Mouse (Mus musculus): ENCODE measurements at regions not wholly inside any gene's neighbourhood (a gene's known extent, or its start where the extent isn't known, plus 50 kb on each side); places are given as distances from the start of the nearest gene placed in this dataset.

- no peak overlapping the region for H3K4me3 ChIP-seq (replicated peaks; ENCODE audit: low read length)
- 85% methylated on average over 8 of the region's 8 CpGs for WGBS
- H3K9ac ChIP-seq (replicated peaks; ENCODE audit: low read depth, low read length): no peak overlapping the region
- H3K4me2 ChIP-seq (ENCODE audit: low read length): no peak overlapping the region
- no peaks in the 10 kb centered on the region for H3K36me3 ChIP-seq (ENCODE audit: control insufficient read depth, insufficient read depth)
- H3K4me1 ChIP-seq (replicated peaks; ENCODE audit: control insufficient read depth, insufficient read depth, low read length): peaks cover 15% of the 10 kb centered on the region
- peak overlapping the region; percentile 62 for H3K27ac ChIP-seq (ENCODE audit: low read length)
- ATAC-seq: no peak
- H3K9me3 ChIP-seq (ENCODE audit: control insufficient read depth, low read length): 0 out of 2 replicates have a peak, but pooled peaks cover 2% of the 10 kb centered on the region
- no peaks in the 10 kb centered on the region for H3K27me3 ChIP-seq (replicated peaks; ENCODE audit: control insufficient read depth, insufficient read depth, low read length)
These were observed 278.1 kb upstream of the Kcnab2 start for GRCm38 (mm10) chr4:152755756-152756155.

GRCm38 (mm10) chr4:152744366-152744765 lies 266.7 kb upstream of the Kcnab2 start:
- Histone ChIP-seq H3K9ac (replicated peaks; ENCODE audit: low read depth, low read length) (no peak overlapping the region), H3K4me2 (ENCODE audit: low read length) (no peak overlapping the region)
- no peak for ATAC-seq

GRCm38 (mm10) chr4:152733017-152733416 lies 255.3 kb upstream of the Kcnab2 start:
- 91% methylated on average over 2 of the region's 2 CpGs for WGBS
- H3K27ac ChIP-seq (ENCODE audit: low read length): no peak overlapping the region
- H3K4me2 ChIP-seq (ENCODE audit: low read length): no peak overlapping the region
- H3K9me3 ChIP-seq (ENCODE audit: control insufficient read depth, low read length): no peaks in the 10 kb centered on the region; the same call in 1 of the 2 replicates
- H3K36me3 ChIP-seq (ENCODE audit: control insufficient read depth, insufficient read depth): no peaks in the 10 kb centered on the region
- H3K4me1 ChIP-seq (replicated peaks; ENCODE audit: control insufficient read depth, insufficient read depth, low read length): 0 out of 2 replicates have a peak, but pooled peaks cover 4% of the 10 kb centered on the region
- H3K4me3 ChIP-seq (replicated peaks; ENCODE audit: low read length): no peak overlapping the region
- ATAC-seq: no peak
- H3K27me3 ChIP-seq (replicated peaks; ENCODE audit: control insufficient read depth, insufficient read depth, low read length): no peaks in the 10 kb centered on the region
- H3K9ac ChIP-seq (replicated peaks; ENCODE audit: low read depth, low read length): no peak overlapping the region

More at GRCm38 (mm10) chr4:152744366-152744765, 266.7 kb upstream of the Kcnab2 start:
- H3K27me3 ChIP-seq (replicated peaks; ENCODE audit: control insufficient read depth, insufficient read depth, low read length): no peaks in the 10 kb centered on the region
- 12% methylated on average over 11 of the region's 11 CpGs for WGBS
- H3K36me3 ChIP-seq (ENCODE audit: control insufficient read depth, insufficient read depth): no peaks in the 10 kb centered on the region
- no peak overlapping the region for H3K27ac ChIP-seq (ENCODE audit: low read length)
- H3K9me3 ChIP-seq (ENCODE audit: control insufficient read depth, low read length): no peaks in the 10 kb centered on the region
- no peak overlapping the region for H3K4me3 ChIP-seq (replicated peaks; ENCODE audit: low read length)
- H3K4me1 ChIP-seq (replicated peaks; ENCODE audit: control insufficient read depth, insufficient read depth, low read length): peaks cover 12% of the 10 kb centered on the region

GRCm38 (mm10) chr4:152731988-152732387 lies 254.3 kb upstream of the Kcnab2 start:
- no peaks in the 10 kb centered on the region for H3K36me3 ChIP-seq (ENCODE audit: control insufficient read depth, insufficient read depth)
- 0 out of 2 replicates have a peak, but pooled peaks cover 4% of the 10 kb centered on the region for H3K4me1 ChIP-seq (replicated peaks; ENCODE audit: control insufficient read depth, insufficient read depth, low read length)
- no peak overlapping the region for H3K27ac ChIP-seq (ENCODE audit: low read length)
- WGBS: 59% methylated on average over 10 of the region's 10 CpGs
- no peak overlapping the region for H3K9ac ChIP-seq (replicated peaks; ENCODE audit: low read depth, low read length)
- peak; percentile 65 for ATAC-seq
- H3K4me3 ChIP-seq (replicated peaks; ENCODE audit: low read length): no peak overlapping the region
- no peaks in the 10 kb centered on the region; the same call in 1 of the 2 replicates for H3K9me3 ChIP-seq (ENCODE audit: control insufficient read depth, low read length)
- H3K4me2 ChIP-seq (ENCODE audit: low read length): no peak overlapping the region
- no peaks in the 10 kb centered on the region for H3K27me3 ChIP-seq (replicated peaks; ENCODE audit: control insufficient read depth, insufficient read depth, low read length)

GRCm38 (mm10) chr4:152731082-152731720 lies 253.5 kb upstream of the Kcnab2 start:
- no peaks in the 10 kb centered on the region; the same call in 1 of the 2 replicates for H3K9me3 ChIP-seq (ENCODE audit: control insufficient read depth, low read length)
- no peak overlapping the region for H3K4me2 ChIP-seq (ENCODE audit: low read length)
- ATAC-seq: no peak
- WGBS: 42% methylated on average over 10 of the region's 10 CpGs
- H3K4me1 ChIP-seq (replicated peaks; ENCODE audit: control insufficient read depth, insufficient read depth, low read length): peaks cover 4% of the 10 kb centered on the region; the same call in 1 of the 2 replicates
- H3K36me3 ChIP-seq (ENCODE audit: control insufficient read depth, insufficient read depth): no peaks in the 10 kb centered on the region
- no peak overlapping the region for H3K4me3 ChIP-seq (replicated peaks; ENCODE audit: low read length)
- no peak overlapping the region for H3K9ac ChIP-seq (replicated peaks; ENCODE audit: low read depth, low read length)
- no peaks in the 10 kb centered on the region for H3K27me3 ChIP-seq (replicated peaks; ENCODE audit: control insufficient read depth, insufficient read depth, low read length)
- no peak overlapping the region for H3K27ac ChIP-seq (ENCODE audit: low read length)

- no peak for ATAC-seq
- peaks cover 14% of the 10 kb centered on the region for H3K4me1 ChIP-seq (replicated peaks; ENCODE audit: control insufficient read depth, insufficient read depth, low read length)
- H3K9ac ChIP-seq (replicated peaks; ENCODE audit: low read depth, low read length): no peak overlapping the region
- no peaks in the 10 kb centered on the region for H3K36me3 ChIP-seq (ENCODE audit: control insufficient read depth, insufficient read depth)
- H3K4me2 ChIP-seq (ENCODE audit: low read length): no peak overlapping the region
- 92% methylated on average over 6 of the region's 6 CpGs for WGBS
- no peak overlapping the region for H3K4me3 ChIP-seq (replicated peaks; ENCODE audit: low read length)
- no peaks in the 10 kb centered on the region for H3K27me3 ChIP-seq (replicated peaks; ENCODE audit: control insufficient read depth, insufficient read depth, low read length)
- H3K27ac ChIP-seq (ENCODE audit: low read length): no peak overlapping the region
- H3K9me3 ChIP-seq (ENCODE audit: control insufficient read depth, low read length): no peaks in the 10 kb centered on the region; the same call in 1 of the 2 replicates
These were observed 251.8 kb upstream of the Kcnab2 start for GRCm38 (mm10) chr4:152729421-152729820.

- peak; percentile 72 for ATAC-seq
- Histone ChIP-seq H3K4me3 (replicated peaks; ENCODE audit: low read length) (no peak overlapping the region), H3K36me3 (ENCODE audit: control insufficient read depth, insufficient read depth) (no peaks in the 10 kb centered on the region), H3K9me3 (ENCODE audit: control insufficient read depth, low read length) (no peaks in the 10 kb centered on the region), H3K9ac (replicated peaks; ENCODE audit: low read depth, low read length) (no peak overlapping the region), H3K4me2 (ENCODE audit: low read length) (no peak overlapping the region), H3K27ac (ENCODE audit: low read length) (no peak overlapping the region), H3K27me3 (replicated peaks; ENCODE audit: control insufficient read depth, insufficient read depth, low read length) (no peaks in the 10 kb centered on the region), H3K4me1 (replicated peaks; ENCODE audit: control insufficient read depth, insufficient read depth, low read length) (peaks cover 10% of the 10 kb centered on the region)
- 6% methylated on average over 5 of the region's 5 CpGs for WGBS
These were observed 248.2 kb upstream of the Kcnab2 start for GRCm38 (mm10) chr4:152725881-152726280.

- peaks cover 10% of the 10 kb centered on the region for H3K4me1 ChIP-seq (replicated peaks; ENCODE audit: control insufficient read depth, insufficient read depth, low read length)
- no peaks in the 10 kb centered on the region for H3K36me3 ChIP-seq (ENCODE audit: control insufficient read depth, insufficient read depth)
- H3K27ac ChIP-seq (ENCODE audit: low read length): no peak overlapping the region
- no peaks in the 10 kb centered on the region for H3K9me3 ChIP-seq (ENCODE audit: control insufficient read depth, low read length)
- H3K4me2 ChIP-seq (ENCODE audit: low read length): no peak overlapping the region
- WGBS: 14% methylated on average over 6 of the region's 6 CpGs
- H3K4me3 ChIP-seq (replicated peaks; ENCODE audit: low read length): no peak overlapping the region
- no peak overlapping the region for H3K9ac ChIP-seq (replicated peaks; ENCODE audit: low read depth, low read length)
- H3K27me3 ChIP-seq (replicated peaks; ENCODE audit: control insufficient read depth, insufficient read depth, low read length): no peaks in the 10 kb centered on the region
- ATAC-seq: no peak
These were observed 247.8 kb upstream of the Kcnab2 start for GRCm38 (mm10) chr4:152725423-152725822.

GRCm38 (mm10) chr4:152724741-152725140 lies 247.1 kb upstream of the Kcnab2 start:
- Histone ChIP-seq H3K9me3 (ENCODE audit: control insufficient read depth, low read length) (no peaks in the 10 kb centered on the region), H3K4me1 (replicated peaks; ENCODE audit: control insufficient read depth, insufficient read depth, low read length) (peaks cover 10% of the 10 kb centered on the region), H3K4me3 (replicated peaks; ENCODE audit: low read length) (no peak overlapping the region), H3K4me2 (ENCODE audit: low read length) (no peak overlapping the region), H3K36me3 (ENCODE audit: control insufficient read depth, insufficient read depth) (no peaks in the 10 kb centered on the region), H3K27ac (ENCODE audit: low read length) (no peak overlapping the region), H3K27me3 (replicated peaks; ENCODE audit: control insufficient read depth, insufficient read depth, low read length) (no peaks in the 10 kb centered on the region), H3K9ac (replicated peaks; ENCODE audit: low read depth, low read length) (no peak overlapping the region)
- no peak for ATAC-seq
- 84% methylated on average over 7 of the region's 7 CpGs for WGBS

All from forebrain, embryonic 16.5 days (tissue).